Mouse (Mus musculus): ENCODE measurements around the gene Gm18336.
"Not testable (repeated sequence)": the region's sequence is repeated elsewhere in the genome, so short reads cannot be mapped to it uniquely, and the experiment has no call there.

The Gm18336 gene

GRCm38 (mm10) chrX:73398636-73399035 lies at the start of gene Gm18336:
Gene Gm18336, minus strand, starts transcription at chrX:73398736.
- not testable (repeated sequence) for DNase-seq (ENCODE audit: low read depth)

- DNase-seq (ENCODE audit: low read depth): no peak
These were observed 42.9 kb upstream of the Gm18336 start for GRCm38 (mm10) chrX:73441428-73441827.

GRCm38 (mm10) chrX:73435252-73435651 lies 36.7 kb upstream of the Gm18336 start, which contains the start of gene Trex2:
Gene Trex2, minus strand, starts transcription at chrX:73435344.
- DNase-seq (ENCODE audit: low read depth): no peak

- DNase-seq (ENCODE audit: low read depth): no peak
These were observed 34.3 kb upstream of the Gm18336 start for GRCm38 (mm10) chrX:73432850-73433249.

GRCm38 (mm10) chrX:73430036-73430435 lies 31.5 kb upstream of the Gm18336 start:
- DNase-seq (ENCODE audit: low read depth): peak; percentile 49

- peak; percentile 1 for DNase-seq (ENCODE audit: low read depth)
These were observed 14.2 kb upstream of the Gm18336 start for GRCm38 (mm10) chrX:73412767-73413166.

- peak; percentile 6 for DNase-seq (ENCODE audit: low read depth)
These were observed 12.5 kb upstream of the Gm18336 start, which contains the start of gene Zfp92 for GRCm38 (mm10) chrX:73410880-73411517. Gene Zfp92, plus strand, starts transcription at chrX:73411096.

GRCm38 (mm10) chrX:73401616-73402015 lies 3.1 kb upstream of the Gm18336 start:
- DNase-seq (ENCODE audit: low read depth): no peak

- no peak for DNase-seq (ENCODE audit: low read depth)
These were observed 2.4 kb upstream of the Gm18336 start for GRCm38 (mm10) chrX:73400951-73401350.

GRCm38 (mm10) chrX:73396446-73396845 lies 2.1 kb downstream of the Gm18336 start:
- DNase-seq (ENCODE audit: low read depth): no peak

GRCm38 (mm10) chrX:73391481-73391880 lies 7.1 kb downstream of the Gm18336 start:
- DNase-seq (ENCODE audit: low read depth): no peak

- DNase-seq (ENCODE audit: low read depth): no peak
These were observed 13.6 kb downstream of the Gm18336 start for GRCm38 (mm10) chrX:73384924-73385323.

- DNase-seq (ENCODE audit: low read depth): no peak
These were observed 14.1 kb downstream of the Gm18336 start for GRCm38 (mm10) chrX:73384419-73384818.

GRCm38 (mm10) chrX:73363291-73363690 lies 35.2 kb downstream of the Gm18336 start:
- no peak for DNase-seq (ENCODE audit: low read depth)

GRCm38 (mm10) chrX:73356719-73357118 lies 41.8 kb downstream of the Gm18336 start:
- DNase-seq (ENCODE audit: low read depth): no peak

- no peak for DNase-seq (ENCODE audit: low read depth)
These were observed 42.4 kb downstream of the Gm18336 start for GRCm38 (mm10) chrX:73356163-73356562.
